Mouse (Mus musculus): ENCODE results near the gene Mndal.
"Not testable (repeated sequence)": the region's sequence is repeated elsewhere in the genome, so short reads cannot be mapped to it uniquely, and the experiment has no call there.

Mndal gene

GRCm38 (mm10) chr1:173941924-173942779, at the start of gene Mndal, which contains the start of gene Ifi203:
Mndal (minus strand) TSS chr1:173942491.
Ifi203 (minus strand) TSS chr1:173942672.
- DNase-seq (ENCODE audit: low spot score) = not testable (repeated sequence)

GRCm38 (mm10) chr1:173982694-173983305, 40.5 kb upstream of the Mndal start, which contains the start of gene Ifi202b:
Ifi202b (minus strand) TSS chr1:173982744.
- DNase-seq (ENCODE audit: low spot score) = not testable (repeated sequence)

- not testable (repeated sequence) for DNase-seq (ENCODE audit: low spot score)
These were observed 38.7 kb upstream of the Mndal start for GRCm38 (mm10) chr1:173981038-173981437.

GRCm38 (mm10) chr1:173977622-173978021, 35.3 kb upstream of the Mndal start:
- no peak for DNase-seq (ENCODE audit: low spot score)

GRCm38 (mm10) chr1:173973111-173973510, 30.8 kb upstream of the Mndal start:
- DNase-seq (ENCODE audit: low spot score) = no peak

GRCm38 (mm10) chr1:173961491-173961890, 19.2 kb upstream of the Mndal start:
- not testable (repeated sequence) for DNase-seq (ENCODE audit: low spot score)

GRCm38 (mm10) chr1:173959998-173960397, 17.7 kb upstream of the Mndal start:
- DNase-seq (ENCODE audit: low spot score) = not testable (repeated sequence)

- not testable (repeated sequence) for DNase-seq (ENCODE audit: low spot score)
These were observed 13.7 kb upstream of the Mndal start for GRCm38 (mm10) chr1:173955839-173956527.

GRCm38 (mm10) chr1:173955071-173955796, 12.9 kb upstream of the Mndal start:
- no peak for DNase-seq (ENCODE audit: low spot score)

- DNase-seq (ENCODE audit: low spot score) = no peak
These were observed 11.3 kb upstream of the Mndal start for GRCm38 (mm10) chr1:173953563-173953962.

GRCm38 (mm10) chr1:173949044-173949443, 6.8 kb upstream of the Mndal start:
- DNase-seq (ENCODE audit: low spot score) = not testable (repeated sequence)

GRCm38 (mm10) chr1:173942780-173943066, 432 bp upstream of the Mndal start:
- DNase-seq (ENCODE audit: low spot score) = not testable (repeated sequence)

GRCm38 (mm10) chr1:173941522-173941921, 769 bp downstream of the Mndal start:
- DNase-seq (ENCODE audit: low spot score) = not testable (repeated sequence)

GRCm38 (mm10) chr1:173919279-173919678, 23.0 kb downstream of the Mndal start:
- not testable (repeated sequence) for DNase-seq (ENCODE audit: low spot score)

GRCm38 (mm10) chr1:173914559-173914958, 27.7 kb downstream of the Mndal start:
- no peak for DNase-seq (ENCODE audit: low spot score)

- not testable (repeated sequence) for DNase-seq (ENCODE audit: low spot score)
These were observed 29.0 kb downstream of the Mndal start for GRCm38 (mm10) chr1:173913256-173913791.

- not testable (repeated sequence) for DNase-seq (ENCODE audit: low spot score)
These were observed 29.6 kb downstream of the Mndal start, which contains the start of gene Ifi211 for GRCm38 (mm10) chr1:173912548-173913255. Ifi211 (minus strand) TSS chr1:173913046.

GRCm38 (mm10) chr1:173911808-173912464, 30.4 kb downstream of the Mndal start:
- DNase-seq (ENCODE audit: low spot score) = no peak

- not testable (repeated sequence) for DNase-seq (ENCODE audit: low spot score)
These were observed 33.9 kb downstream of the Mndal start for GRCm38 (mm10) chr1:173908390-173908789.

GRCm38 (mm10) chr1:173905885-173906284, 36.4 kb downstream of the Mndal start:
- not testable (repeated sequence) for DNase-seq (ENCODE audit: low spot score)
